Comparison of ENCODE assay signal across 9 mouse cellular contexts in genomic region chr11:116432593-116433355, GRCm38 (mm10). TPM values are rescaled to one million over a fixed set of nuclear protein-coding genes. Genes with fewer than 3 reads are reported as not detected.
A peak's percentile ranks its signal among the peaks of the same experiment; 100 is the strongest.
DNase-seq lines count a peak whose midpoint lies in the region; ATAC-seq and TF ChIP-seq lines count a peak whose summit lies in the region.
"Had no signal": no experiment of that assay in that cellular context is flagged by ENCODE, and none has a peak within 500 bp of the region (broad histone marks: within the 10 kb centered on the region; RNA-seq: fewer than 3 reads in every experiment).

No protein-coding gene starts in this region.

- H3K4me3 ChIP-seq in heart, embryonic 14.5 days (ENCODE audit: control insufficient read depth in 1 of 2, insufficient read depth in 1 of 2, low read depth in 1 of 2, low read length in 2 of 2) = no peak overlapping the region
- no peak overlapping the region for H3K4me3 ChIP-seq in heart, adult 2 months
- H3K4me3 ChIP-seq in megakaryocyte, embryonic 14.5 days (replicated peaks) = peak overlapping the region; percentile 95
- no peak overlapping the region for H3K4me3 ChIP-seq in intestine, embryonic 16.5 days (ENCODE audit: low read length)
- H3K4me3 ChIP-seq in small intestine, adult 2 months (ENCODE audit: low read depth, low read length) = no peak overlapping the region
- H3K4me3 ChIP-seq in forebrain, embryonic 14.5 days (ENCODE audit: low read depth, low read length) = no peak overlapping the region

- no peak for TF ChIP-seq POLR2A in heart, adult 2 months (IDR thresholded peaks at IDR 0.05; ENCODE audit: insufficient read depth, low read depth, low read length)
- TF ChIP-seq POLR2A in small intestine, adult 2 months (IDR thresholded peaks at IDR 0.05; ENCODE audit: low read depth, low read length) = no peak

- no peaks in the 10 kb centered on the region for H3K27me3 ChIP-seq in heart, embryonic 14.5 days (ENCODE audit: control insufficient read depth, insufficient read depth, low read length)
- no peaks in the 10 kb centered on the region for H3K27me3 ChIP-seq in heart, adult 2 months (ENCODE audit: control insufficient read depth, insufficient read depth, low read length)
- no peaks in the 10 kb centered on the region for H3K27me3 ChIP-seq in megakaryocyte, embryonic 14.5 days (replicated peaks)
- H3K27me3 ChIP-seq in intestine, embryonic 16.5 days (replicated peaks; ENCODE audit: control insufficient read depth, insufficient read depth, low read length) = no peaks in the 10 kb centered on the region
- no peaks in the 10 kb centered on the region for H3K27me3 ChIP-seq in small intestine, adult 2 months (ENCODE audit: control insufficient read depth, insufficient read depth, low read length)
- no peaks in the 10 kb centered on the region for H3K27me3 ChIP-seq in forebrain, embryonic 14.5 days (replicated peaks; ENCODE audit: control insufficient read depth, insufficient read depth, low read length)

- intact Hi-C loops in heart, adult 2 months (cut with DNase I) = no loop called here

- H3K27ac ChIP-seq in heart, embryonic 14.5 days (replicated peaks in 1 of 2; ENCODE audit: control insufficient read depth in 1 of 2, insufficient read depth in 1 of 2, low read depth in 2 of 2, low read length in 2 of 2) = peak overlapping the region in 1 of 2 experiments; percentile 52; a peak in 1 of 4 replicates
- H3K27ac ChIP-seq in heart, adult 2 months = no peak overlapping the region
- H3K27ac ChIP-seq in intestine, embryonic 16.5 days (ENCODE audit: low read length) = peak overlapping the region; percentile 96
- peak overlapping the region; percentile 99 for H3K27ac ChIP-seq in small intestine, adult 2 months (ENCODE audit: insufficient read depth, low read depth, low read length)
- no peak overlapping the region for H3K27ac ChIP-seq in forebrain, embryonic 14.5 days (ENCODE audit: low read depth, low read length)

- 57% methylated on average over 8 of the region's 8 CpGs for WGBS in heart, embryonic 14.5 days
- 51% methylated on average over 8 of the region's 8 CpGs for WGBS in heart, adult 2 months
- WGBS in intestine, embryonic 16.5 days = 59% methylated on average over 8 of the region's 8 CpGs
- 43% methylated on average over 8 of the region's 8 CpGs for WGBS in small intestine, adult 2 months
- WGBS in forebrain, embryonic 14.5 days = 54% methylated on average over 8 of the region's 8 CpGs

- H3K4me2 ChIP-seq in heart, embryonic 14.5 days (ENCODE audit: low read length) = peak overlapping the region; percentile 76
- no peak overlapping the region for H3K4me2 ChIP-seq in intestine, embryonic 16.5 days (ENCODE audit: low read depth, low read length)
- no peak overlapping the region for H3K4me2 ChIP-seq in forebrain, embryonic 14.5 days (ENCODE audit: low read length)

- DNase-seq in heart, adult 2 months = no peak
- DNase-seq in T-cell, adult 2 months (ENCODE audit: low spot score) = no peak
- DNase-seq in forebrain, embryonic 14.5 days (ENCODE audit: low spot score) = no peak

- ATAC-seq in heart, embryonic 14.5 days (ENCODE audit: insufficient number of reproducible peaks, insufficient read depth, low FRiP score, low read depth) = no peak
- ATAC-seq in megakaryocyte, adult 5-6 weeks (ENCODE audit: poor library complexity, severe bottlenecking) = no peak
- no peak for ATAC-seq in intestine, embryonic 16.5 days
- no peak for ATAC-seq in forebrain, embryonic 14.5 days

- peaks cover 29 to 43% of the 10 kb centered on the region in 2 experiments for H3K4me1 ChIP-seq in heart, embryonic 14.5 days (ENCODE audit: control insufficient read depth in 2 of 2, insufficient read depth in 2 of 2, low read length in 2 of 2)
- peaks cover 16% of the 10 kb centered on the region for H3K4me1 ChIP-seq in heart, adult 2 months (ENCODE audit: control insufficient read depth, insufficient read depth, low read length)
- peaks cover 78% of the 10 kb centered on the region for H3K4me1 ChIP-seq in megakaryocyte, embryonic 14.5 days
- peaks cover 36% of the 10 kb centered on the region for H3K4me1 ChIP-seq in intestine, embryonic 16.5 days (ENCODE audit: control insufficient read depth, insufficient read depth, low read length)
- peaks cover 38% of the 10 kb centered on the region for H3K4me1 ChIP-seq in small intestine, adult 2 months (ENCODE audit: control insufficient read depth, insufficient read depth, insufficient read length, low read length)
- peaks cover 16% of the 10 kb centered on the region for H3K4me1 ChIP-seq in forebrain, embryonic 14.5 days (ENCODE audit: control insufficient read depth, insufficient read depth, low read length)

- H3K79me2 ChIP-seq in heart, adult 2 months (replicated peaks; ENCODE audit: control insufficient read depth, insufficient read depth, low read length) = no peaks in the 10 kb centered on the region; the same call in 1 of the 2 replicates

- no peak overlapping the region for H3K9ac ChIP-seq in heart, embryonic 14.5 days (ENCODE audit: low read length)
- no peak overlapping the region for H3K9ac ChIP-seq in heart, adult 2 months (ENCODE audit: low read depth, low read length)
- H3K9ac ChIP-seq in intestine, embryonic 16.5 days (ENCODE audit: low read depth, low read length) = 0 out of 2 replicates have a peak overlapping the region, but pooled peaks have one; percentile 38
- H3K9ac ChIP-seq in forebrain, embryonic 14.5 days (ENCODE audit: low read length) = no peak overlapping the region

- TF ChIP-seq EP300 in heart, adult 2 months (IDR thresholded peaks at IDR 0.05; ENCODE audit: insufficient read depth, low read depth, low read length) = no peak

- H3K9me3 ChIP-seq in heart, embryonic 14.5 days (ENCODE audit: control insufficient read depth, low read length) = no peaks in the 10 kb centered on the region
- no peaks in the 10 kb centered on the region for H3K9me3 ChIP-seq in megakaryocyte, embryonic 14.5 days
- no peaks in the 10 kb centered on the region for H3K9me3 ChIP-seq in intestine, embryonic 16.5 days (ENCODE audit: control insufficient read depth, low read length)
- no peaks in the 10 kb centered on the region for H3K9me3 ChIP-seq in forebrain, embryonic 14.5 days (replicated peaks; ENCODE audit: control insufficient read depth, low read length)

- TF ChIP-seq CTCF in heart, adult 2 months (IDR thresholded peaks at IDR 0.05) = no peak
- TF ChIP-seq CTCF in small intestine, adult 2 months (IDR thresholded peaks at IDR 0.05; ENCODE audit: extremely low read depth, insufficient read length, insufficient replicate concordance, low read depth, low read length) = no peak

- H3K36me3 ChIP-seq in heart, embryonic 14.5 days (ENCODE audit: control insufficient read depth, insufficient read depth, low read length) = peaks cover 22% of the 10 kb centered on the region
- H3K36me3 ChIP-seq in heart, adult 2 months (ENCODE audit: control insufficient read depth, insufficient read depth, low read length) = peaks cover 6% of the 10 kb centered on the region; the same call in 1 of the 2 replicates
- H3K36me3 ChIP-seq in megakaryocyte, embryonic 14.5 days (replicated peaks; ENCODE audit: low read length) = peaks cover 25% of the 10 kb centered on the region
- H3K36me3 ChIP-seq in intestine, embryonic 16.5 days (ENCODE audit: control insufficient read depth, insufficient read depth, low read length) = no peaks in the 10 kb centered on the region; the same call in 1 of the 2 replicates
- peaks cover 19% of the 10 kb centered on the region for H3K36me3 ChIP-seq in small intestine, adult 2 months (ENCODE audit: control insufficient read depth, insufficient read depth, low read length)
- peaks cover 26% of the 10 kb centered on the region for H3K36me3 ChIP-seq in forebrain, embryonic 14.5 days (ENCODE audit: control insufficient read depth, insufficient read depth, low read length)

RNA-seq across cellular contexts. Expression of gene Ubald2, which starts 1.1 kb away (rescaled TPM):
- 53.4 and 62.9 TPM in 2 replicates for polyA plus RNA-seq in heart, embryonic 14.5 days (2014; fragmentation: Nextera tagmentation; extraction: Ambion mirVana)
- total RNA-seq in heart, adult 2 months (2021) = 10 to 100 TPM; 29.2 to 34.1 TPM
- polyA plus RNA-seq in heart, adult 2 months (2012; rRNA removed) = 45.5 and 80.1 TPM in 2 replicates
- polyA plus RNA-seq in megakaryocyte, embryonic 14.5 days (2012; ENCODE audit: insufficient read depth, low replicate concordance) = 443 and 805 TPM in 2 replicates
- 94.1 and 112 TPM in 2 replicates for total RNA-seq in megakaryocyte, adult 5-6 weeks (2015)
- total RNA-seq in megakaryocyte, adult 5-6 weeks (2017) = 58.4 and 64.0 TPM in 2 replicates
- polyA plus RNA-seq in intestine, embryonic 16.5 days (2015; fragmentation: Nextera tagmentation; extraction: Ambion mirVana) = 47.2 and 55.0 TPM in 2 replicates
- 192 and 574 TPM in 2 replicates for polyA plus RNA-seq in small intestine, adult 2 months (2012; rRNA removed)
- polyA plus RNA-seq in forebrain, embryonic 14.5 days (2014; fragmentation: Nextera tagmentation; extraction: Ambion mirVana) = 95.5 and 100 TPM in 2 replicates

RNA-seq across cellular contexts. Expression of gene Rnf157, which starts 19.9 kb away (rescaled TPM):
- 8.3 and 8.4 TPM in 2 replicates for polyA plus RNA-seq in heart, embryonic 14.5 days (2014; fragmentation: Nextera tagmentation; extraction: Ambion mirVana)
- 1 to 10 TPM; 6.0 to 7.2 TPM for total RNA-seq in heart, adult 2 months (2021)
- polyA plus RNA-seq in heart, adult 2 months (2012; rRNA removed) = 3.0 and 5.7 TPM in 2 replicates
- polyA plus RNA-seq in megakaryocyte, embryonic 14.5 days (2012; ENCODE audit: insufficient read depth, low replicate concordance) = 1.2 and 1.8 TPM in 2 replicates
- total RNA-seq in megakaryocyte, adult 5-6 weeks (2015) = 6.2 and 7.0 TPM in 2 replicates
- 5.7 and 7.1 TPM in 2 replicates for total RNA-seq in megakaryocyte, adult 5-6 weeks (2017)
- 4.4 and 5.2 TPM in 2 replicates for polyA plus RNA-seq in intestine, embryonic 16.5 days (2015; fragmentation: Nextera tagmentation; extraction: Ambion mirVana)
- polyA plus RNA-seq in small intestine, adult 2 months (2012; rRNA removed) = 1.4 and 2.3 TPM in 2 replicates
- 16.3 and 21.5 TPM in 2 replicates for polyA plus RNA-seq in forebrain, embryonic 14.5 days (2014; fragmentation: Nextera tagmentation; extraction: Ambion mirVana)

RNA-seq across cellular contexts. Expression of gene Qrich2, which starts 33.3 kb away (rescaled TPM):
- not detected in 2 replicates for polyA plus RNA-seq in heart, embryonic 14.5 days (2014; fragmentation: Nextera tagmentation; extraction: Ambion mirVana)
- not detected for total RNA-seq in heart, adult 2 months (2021)
- 0.18 and 0.23 TPM in 2 replicates for polyA plus RNA-seq in heart, adult 2 months (2012; rRNA removed)
- polyA plus RNA-seq in megakaryocyte, embryonic 14.5 days (2012; ENCODE audit: insufficient read depth, low replicate concordance) = not detected in 2 replicates
- not detected in 2 replicates for total RNA-seq in megakaryocyte, adult 5-6 weeks (2015)
- 0.18 and 0.65 TPM in 2 replicates for total RNA-seq in megakaryocyte, adult 5-6 weeks (2017)
- 0.39 TPM in 2 replicates for polyA plus RNA-seq in intestine, embryonic 16.5 days (2015; fragmentation: Nextera tagmentation; extraction: Ambion mirVana)
- polyA plus RNA-seq in small intestine, adult 2 months (2012; rRNA removed) = 0.01 and 0.13 TPM in 2 replicates
- polyA plus RNA-seq in forebrain, embryonic 14.5 days (2014; fragmentation: Nextera tagmentation; extraction: Ambion mirVana) = not detected in 2 replicates
- total RNA-seq: hematopoietic stem cell, adult 5-6 weeks had no signal

Comparison
In these comparisons a context has a peak if more than half of its experiments do, and no peak if none do; other contexts are left out.
1. H3K27ac ChIP-seq: peak in intestine, embryonic 16.5 days (single experiment) and small intestine, adult 2 months (single experiment); none in heart, adult 2 months (single experiment) and forebrain, embryonic 14.5 days (single experiment).